Mouse (Mus musculus): Measurements from ENCODE around the gene Usf1. TPM values are rescaled to one million over a fixed set of nuclear protein-coding genes. Genes with fewer than 3 reads are reported as not detected.

Usf1 gene
- polyA plus RNA-seq, 1 experiment, result 70.1 TPM

GRCm38 (mm10) chr1:171463133-171463532 lies 52.0 kb downstream of the Usf1 start:
- TF ChIP-seq MAX (IDR thresholded peaks at IDR 0.05), result no peak
- TF ChIP-seq USF1 (IDR thresholded peaks at IDR 0.05; ENCODE audit: low read depth), result no peak
- no peak overlapping the region for H3ac ChIP-seq (ENCODE audit: control insufficient read depth, insufficient read length, low read depth)
- no peaks in the 10 kb centered on the region for H3K36me3 ChIP-seq (ENCODE audit: control insufficient read depth, insufficient read depth)
- H3K79me3 ChIP-seq (ENCODE audit: low read depth), result no peaks in the 10 kb centered on the region
- H3K79me2 ChIP-seq (ENCODE audit: control insufficient read depth, insufficient read depth), result no peaks in the 10 kb centered on the region
- H3K27me3 ChIP-seq (ENCODE audit: control insufficient read depth, insufficient read depth, insufficient read length), result no peaks in the 10 kb centered on the region
- no peak overlapping the region for H3K4me3 ChIP-seq (ENCODE audit: insufficient read depth, poor library complexity, severe bottlenecking)

DNA sequence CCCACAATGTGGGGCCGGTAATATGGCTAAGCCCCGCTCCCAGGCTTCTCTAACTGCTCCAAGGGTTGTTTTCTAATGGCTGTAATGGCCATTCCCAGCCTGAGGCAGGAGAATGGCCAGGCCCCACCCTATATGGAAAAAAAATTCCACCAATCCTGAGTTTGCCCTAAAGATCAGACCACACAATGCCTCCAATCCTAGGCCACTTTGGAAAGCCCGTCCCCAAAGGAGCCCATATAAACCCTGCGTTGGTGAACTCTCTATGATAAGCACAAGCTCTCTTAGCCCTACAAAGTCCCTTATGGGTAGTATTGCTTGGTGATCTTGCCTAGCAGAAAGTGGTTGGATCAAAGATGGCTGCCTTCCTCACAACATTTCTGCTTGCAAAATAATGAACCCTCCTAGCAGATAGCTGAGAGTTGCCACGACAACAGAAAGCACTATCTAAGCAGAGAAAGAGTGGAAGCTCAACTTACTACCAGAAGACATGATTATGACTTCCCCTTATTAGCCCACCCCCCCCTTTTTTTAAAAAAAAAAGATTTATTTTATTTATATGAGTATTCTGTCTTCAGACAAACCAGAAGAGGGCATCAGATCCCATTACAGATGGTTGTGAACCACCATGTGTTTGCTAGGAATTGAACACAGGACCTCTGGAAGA lies 54.8 kb downstream of the Usf1 start:
- H3K36me3 ChIP-seq (ENCODE audit: control insufficient read depth, insufficient read depth), result no peaks in the 10 kb centered on the region
- no peak overlapping the region for H3K4me3 ChIP-seq (ENCODE audit: insufficient read depth, poor library complexity, severe bottlenecking)
- no peak overlapping the region for H3ac ChIP-seq (ENCODE audit: control insufficient read depth, insufficient read length, low read depth)
- H3K79me2 ChIP-seq (ENCODE audit: control insufficient read depth, insufficient read depth), result no peaks in the 10 kb centered on the region
- TF ChIP-seq CTCF (IDR thresholded peaks at IDR 0.05; ENCODE audit: control insufficient read depth, insufficient read depth, insufficient read length) (no peak), CEBPB (IDR thresholded peaks at IDR 0.05; ENCODE audit: low read depth) (no peak), MYOD1 (IDR thresholded peaks at IDR 0.05; ENCODE audit: control insufficient read depth, insufficient read length, low read depth) (no peak), MAX (IDR thresholded peaks at IDR 0.05) (no peak), USF1 (IDR thresholded peaks at IDR 0.05; ENCODE audit: low read depth) (no peak), FOSL1 (IDR thresholded peaks at IDR 0.05; ENCODE audit: insufficient read depth, low read length, poor library complexity, severe bottlenecking) (no peak), MYOG (IDR thresholded peaks at IDR 0.05; ENCODE audit: control insufficient read depth, extremely low read depth, insufficient read length) (no peak)
- H3K79me3 ChIP-seq (ENCODE audit: low read depth), result no peaks in the 10 kb centered on the region
- no peaks in the 10 kb centered on the region for H3K27me3 ChIP-seq (ENCODE audit: control insufficient read depth, insufficient read depth, insufficient read length)

GRCm38 (mm10) chr1:171466565-171466964 lies 55.5 kb downstream of the Usf1 start:
- no peaks in the 10 kb centered on the region for H3K27me3 ChIP-seq (ENCODE audit: control insufficient read depth, insufficient read depth, insufficient read length)
- no peaks in the 10 kb centered on the region for H3K36me3 ChIP-seq (ENCODE audit: control insufficient read depth, insufficient read depth)
- no peak overlapping the region for H3K4me3 ChIP-seq (ENCODE audit: insufficient read depth, poor library complexity, severe bottlenecking)
- TF ChIP-seq CEBPB (IDR thresholded peaks at IDR 0.05; ENCODE audit: low read depth), result no peak
- TF ChIP-seq USF1 (IDR thresholded peaks at IDR 0.05; ENCODE audit: low read depth), result no peak
- TF ChIP-seq MYOD1 (IDR thresholded peaks at IDR 0.05; ENCODE audit: control insufficient read depth, insufficient read length, low read depth), result no peak
- TF ChIP-seq CTCF (IDR thresholded peaks at IDR 0.05; ENCODE audit: control insufficient read depth, insufficient read depth, insufficient read length), result no peak
- TF ChIP-seq FOSL1 (IDR thresholded peaks at IDR 0.05; ENCODE audit: insufficient read depth, low read length, poor library complexity, severe bottlenecking), result no peak
- TF ChIP-seq MAX (IDR thresholded peaks at IDR 0.05), result no peak
- no peak for TF ChIP-seq MYOG (IDR thresholded peaks at IDR 0.05; ENCODE audit: control insufficient read depth, extremely low read depth, insufficient read length)
- no peak overlapping the region for H3ac ChIP-seq (ENCODE audit: control insufficient read depth, insufficient read length, low read depth)
- no peaks in the 10 kb centered on the region for H3K79me3 ChIP-seq (ENCODE audit: low read depth)
- H3K79me2 ChIP-seq (ENCODE audit: control insufficient read depth, insufficient read depth), result no peaks in the 10 kb centered on the region

Other genes starting within 250 kb of the Usf1 start
- gene Pcp4l1, start 215.0 kb upstream of the Usf1 start, polyA plus RNA-seq (2012; fragmentation: generic; extraction: Trizol), result 0.13 TPM
- gene Nr1i3, start 197.3 kb upstream of the Usf1 start, polyA plus RNA-seq (2012; fragmentation: generic; extraction: Trizol), result 0.04 TPM
- gene Tomm40l, start 188.8 kb upstream of the Usf1 start, polyA plus RNA-seq (2012; fragmentation: generic; extraction: Trizol), result 58.7 TPM
- not detected for gene Apoa2, start 186.3 kb upstream of the Usf1 start, polyA plus RNA-seq (2012; fragmentation: generic; extraction: Trizol)
- not detected for gene Fcer1g, start 176.9 kb upstream of the Usf1 start, polyA plus RNA-seq (2012; fragmentation: generic; extraction: Trizol)
- 6.7 TPM for gene Adamts4, start 160.9 kb upstream of the Usf1 start, polyA plus RNA-seq (2012; fragmentation: generic; extraction: Trizol)
- 227 TPM for gene Ndufs2, start 159.9 kb upstream of the Usf1 start, polyA plus RNA-seq (2012; fragmentation: generic; extraction: Trizol)
- gene B4galt3, start 141.0 kb upstream of the Usf1 start, polyA plus RNA-seq (2012; fragmentation: generic; extraction: Trizol), result 17.4 TPM
- 9.0 TPM for gene Ppox, start 130.1 kb upstream of the Usf1 start, polyA plus RNA-seq (2012; fragmentation: generic; extraction: Trizol)
- 20.6 TPM for gene Usp21, start 123.3 kb upstream of the Usf1 start, polyA plus RNA-seq (2012; fragmentation: generic; extraction: Trizol)
- 100 TPM for gene Ufc1, start 116.3 kb upstream of the Usf1 start, polyA plus RNA-seq (2012; fragmentation: generic; extraction: Trizol)
- 44.8 TPM for gene Dedd, start 82.2 kb upstream of the Usf1 start, polyA plus RNA-seq (2012; fragmentation: generic; extraction: Trizol)
- gene Nit1, start 65.7 kb upstream of the Usf1 start, polyA plus RNA-seq (2012; fragmentation: generic; extraction: Trizol), result 19.5 TPM
- 90.9 TPM for gene Pfdn2, start 65.6 kb upstream of the Usf1 start, polyA plus RNA-seq (2012; fragmentation: generic; extraction: Trizol)
- 0.05 TPM for gene Klhdc9, start 50.5 kb upstream of the Usf1 start, polyA plus RNA-seq (2012; fragmentation: generic; extraction: Trizol)
- 0.06 TPM for gene Nectin4, start 41.2 kb upstream of the Usf1 start, polyA plus RNA-seq (2012; fragmentation: generic; extraction: Trizol)
- gene Arhgap30, start 22.4 kb upstream of the Usf1 start, polyA plus RNA-seq (2012; fragmentation: generic; extraction: Trizol), result 0.05 TPM
- 0.66 TPM for gene Tstd1, start 7.6 kb downstream of the Usf1 start, polyA plus RNA-seq (2012; fragmentation: generic; extraction: Trizol)
- gene F11r, start 26.2 kb downstream of the Usf1 start, polyA plus RNA-seq (2012; fragmentation: generic; extraction: Trizol), result 3.6 TPM
- 3.6 TPM for gene Alyref2, start 92.2 kb downstream of the Usf1 start, polyA plus RNA-seq (2012; fragmentation: generic; extraction: Trizol)
- not detected for gene Itln1, start 124.0 kb downstream of the Usf1 start, polyA plus RNA-seq (2012; fragmentation: generic; extraction: Trizol)
- not detected for gene Cd244a, start 147.9 kb downstream of the Usf1 start, polyA plus RNA-seq (2012; fragmentation: generic; extraction: Trizol)
- gene Ly9, start 196.1 kb downstream of the Usf1 start, polyA plus RNA-seq (2012; fragmentation: generic; extraction: Trizol), result not detected
- not detected for gene Slamf7, start 241.7 kb downstream of the Usf1 start, polyA plus RNA-seq (2012; fragmentation: generic; extraction: Trizol)